Mouse (Mus musculus): Measurements from ENCODE around the gene Foxred1. TPM values are rescaled to one million over a fixed set of nuclear protein-coding genes. Genes with fewer than 3 reads are reported as not detected.

The Foxred1 gene
- total and polyA plus RNA-seq, 2 experiments = 28.9 to 31.8 TPM

DNA sequence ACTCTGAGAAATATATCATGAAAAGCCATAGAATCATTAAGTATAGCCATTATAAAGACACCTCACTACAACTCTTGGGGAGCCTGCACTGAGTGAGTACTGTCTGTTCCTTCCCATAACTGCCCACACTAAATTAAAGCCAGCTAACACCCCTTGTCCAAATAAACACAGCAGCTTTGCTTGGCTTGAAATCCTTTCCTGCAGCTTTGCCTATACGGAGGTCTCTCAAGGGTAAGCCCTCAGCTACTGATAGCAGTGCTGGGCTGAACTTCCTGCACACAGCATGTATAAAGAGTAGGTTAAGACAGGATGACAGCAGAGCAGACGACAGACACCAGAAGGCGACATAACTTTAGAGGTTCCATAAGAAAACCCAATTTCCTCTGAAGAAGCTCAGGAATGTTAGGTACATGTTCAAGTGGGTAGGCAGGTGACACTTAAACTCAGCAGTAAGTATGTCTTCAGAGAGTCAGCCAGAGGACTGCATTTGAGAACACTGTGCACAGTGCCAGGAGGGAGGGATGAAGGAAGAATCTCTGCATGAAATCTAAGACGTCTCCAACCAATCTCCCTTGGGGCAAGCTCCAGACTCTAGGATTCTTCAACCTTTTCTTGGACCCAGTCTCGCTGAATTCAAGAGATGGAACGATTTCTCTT lies 28.2 kb upstream of the Foxred1 start:
- no peak overlapping the region for H3K27ac ChIP-seq (replicated peaks; ENCODE audit: insufficient read depth, low read depth, low read length)
- no peaks in the 10 kb centered on the region for H3K79me2 ChIP-seq (ENCODE audit: control insufficient read depth, insufficient read depth, low read length)
- peaks cover 9% of the 10 kb centered on the region for H3K36me3 ChIP-seq (ENCODE audit: control insufficient read depth, insufficient read depth, low read length)
- no peak for DNase-seq (ENCODE audit: extremely low read depth, low read depth, low spot score)
- WGBS = 73% methylated on average over 6 of the region's 6 CpGs
- no peaks in the 10 kb centered on the region; the same call in 1 of the 2 replicates for H3K4me1 ChIP-seq (ENCODE audit: control insufficient read depth, insufficient read depth, low read length)
- H3K27me3 ChIP-seq (ENCODE audit: control insufficient read depth, insufficient read depth, low read length) = no peaks in the 10 kb centered on the region
- H3K4me3 ChIP-seq (ENCODE audit: insufficient read depth, low read depth, low read length) = no peak overlapping the region
- TF ChIP-seq CTCF (IDR thresholded peaks at IDR 0.05; ENCODE audit: low read depth, low read length) (no peak), POLR2A (IDR thresholded peaks at IDR 0.05; ENCODE audit: extremely low read depth, insufficient read depth, low read length) (no peak)
- no peak overlapping the region for H3K9ac ChIP-seq (ENCODE audit: low read depth, low read length)

DNA sequence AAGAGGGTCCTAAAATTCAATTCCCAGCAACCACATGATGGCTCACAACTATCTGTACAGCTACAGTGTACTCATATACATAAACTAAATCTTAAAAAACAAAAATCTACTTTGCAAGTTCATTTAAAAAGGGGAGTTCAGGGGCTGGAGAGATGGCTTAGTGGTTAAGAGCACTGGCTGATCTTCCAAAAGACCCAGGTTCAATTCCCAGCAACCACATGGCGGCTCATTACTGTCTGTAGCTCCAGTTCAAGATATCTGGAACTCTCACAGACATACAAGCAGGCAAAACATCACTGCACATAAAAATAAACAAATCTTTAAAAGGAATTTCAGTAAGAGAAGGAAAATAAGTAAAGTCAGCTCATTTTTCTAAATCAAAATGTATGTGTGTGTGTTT lies 27.5 kb upstream of the Foxred1 start:
- no peaks in the 10 kb centered on the region for H3K27me3 ChIP-seq (ENCODE audit: control insufficient read depth, insufficient read depth, low read length)
- H3K4me1 ChIP-seq (ENCODE audit: control insufficient read depth, insufficient read depth, low read length) = no peaks in the 10 kb centered on the region; the same call in 1 of the 2 replicates
- no peaks in the 10 kb centered on the region for H3K79me2 ChIP-seq (ENCODE audit: control insufficient read depth, insufficient read depth, low read length)
- no peak overlapping the region for H3K9ac ChIP-seq (ENCODE audit: low read depth, low read length)
- DNase-seq (ENCODE audit: extremely low read depth, low read depth, low spot score) = no peak
- TF ChIP-seq POLR2A (IDR thresholded peaks at IDR 0.05; ENCODE audit: extremely low read depth, insufficient read depth, low read length) (no peak), CTCF (IDR thresholded peaks at IDR 0.05; ENCODE audit: low read depth, low read length) (no peak)
- peaks cover 13% of the 10 kb centered on the region for H3K36me3 ChIP-seq (ENCODE audit: control insufficient read depth, insufficient read depth, low read length)
- WGBS = 95% methylated on average over 1 of the region's 1 CpGs
- no peak overlapping the region for H3K4me3 ChIP-seq (ENCODE audit: insufficient read depth, low read depth, low read length)
- H3K27ac ChIP-seq (replicated peaks; ENCODE audit: insufficient read depth, low read depth, low read length) = no peak overlapping the region

DNA sequence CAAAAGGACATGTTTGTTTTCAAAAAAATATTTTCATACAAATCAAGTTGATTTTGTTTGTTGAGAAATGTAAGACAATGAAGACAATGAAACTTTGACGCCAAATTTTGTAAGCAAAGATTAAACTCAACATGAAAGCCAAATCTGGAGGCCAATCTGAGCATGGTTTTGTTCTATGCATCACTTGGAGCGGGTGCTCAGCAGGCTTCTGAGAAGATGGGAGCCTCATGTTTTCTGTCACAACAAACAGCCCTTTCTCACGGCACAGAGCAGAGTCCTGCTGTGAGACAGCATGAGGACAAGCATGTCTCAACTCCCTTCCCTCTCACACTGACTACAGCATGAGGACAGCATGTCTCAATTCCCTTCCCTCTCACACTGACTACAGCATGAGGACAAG lies 25.1 kb upstream of the Foxred1 start:
- Histone ChIP-seq H3K27ac (replicated peaks; ENCODE audit: insufficient read depth, low read depth, low read length) (no peak overlapping the region), H3K79me2 (ENCODE audit: control insufficient read depth, insufficient read depth, low read length) (no peaks in the 10 kb centered on the region), H3K4me3 (ENCODE audit: insufficient read depth, low read depth, low read length) (no peak overlapping the region), H3K4me1 (ENCODE audit: control insufficient read depth, insufficient read depth, low read length) (no peaks in the 10 kb centered on the region; the same call in 1 of the 2 replicates), H3K27me3 (ENCODE audit: control insufficient read depth, insufficient read depth, low read length) (no peaks in the 10 kb centered on the region), H3K9ac (ENCODE audit: low read depth, low read length) (no peak overlapping the region), H3K36me3 (ENCODE audit: control insufficient read depth, insufficient read depth, low read length) (peaks cover 25% of the 10 kb centered on the region)
- TF ChIP-seq POLR2A (IDR thresholded peaks at IDR 0.05; ENCODE audit: extremely low read depth, insufficient read depth, low read length) = no peak
- TF ChIP-seq CTCF (IDR thresholded peaks at IDR 0.05; ENCODE audit: low read depth, low read length) = no peak
- no peak for DNase-seq (ENCODE audit: extremely low read depth, low read depth, low spot score)
- WGBS = 87% methylated on average over 3 of the region's 3 CpGs

DNA sequence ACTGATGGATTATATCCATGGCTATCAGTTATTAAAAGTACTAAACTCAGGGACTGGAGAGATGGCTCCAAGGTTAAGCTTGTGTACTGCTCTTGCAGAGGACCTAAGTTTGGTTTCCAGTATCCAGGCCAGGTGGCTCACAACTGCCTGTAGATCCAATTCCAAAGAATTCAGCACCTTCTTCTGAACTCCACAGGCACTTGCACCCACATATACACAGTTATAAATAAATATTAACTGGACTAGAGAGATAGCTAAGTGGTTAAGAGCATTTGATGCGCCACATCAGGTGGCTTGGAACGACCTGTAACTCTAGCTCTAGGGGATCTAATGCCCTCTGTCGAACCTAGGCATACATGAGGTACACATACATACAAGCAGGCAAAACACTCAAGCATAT lies 17.8 kb upstream of the Foxred1 start:
- peaks cover 4% of the 10 kb centered on the region; the same call in 1 of the 2 replicates for H3K4me1 ChIP-seq (ENCODE audit: control insufficient read depth, insufficient read depth, low read length)
- H3K27me3 ChIP-seq (ENCODE audit: control insufficient read depth, insufficient read depth, low read length) = no peaks in the 10 kb centered on the region
- H3K27ac ChIP-seq (replicated peaks; ENCODE audit: insufficient read depth, low read depth, low read length) = no peak overlapping the region
- no peak for DNase-seq (ENCODE audit: extremely low read depth, low read depth, low spot score)
- no peaks in the 10 kb centered on the region for H3K79me2 ChIP-seq (ENCODE audit: control insufficient read depth, insufficient read depth, low read length)
- TF ChIP-seq CTCF (IDR thresholded peaks at IDR 0.05; ENCODE audit: low read depth, low read length) = no peak
- H3K9ac ChIP-seq (ENCODE audit: low read depth, low read length) = no peak overlapping the region
- H3K4me3 ChIP-seq (ENCODE audit: insufficient read depth, low read depth, low read length) = no peak overlapping the region
- WGBS = 94% methylated on average over 3 of the region's 3 CpGs
- peaks cover 16% of the 10 kb centered on the region for H3K36me3 ChIP-seq (ENCODE audit: control insufficient read depth, insufficient read depth, low read length)

DNA sequence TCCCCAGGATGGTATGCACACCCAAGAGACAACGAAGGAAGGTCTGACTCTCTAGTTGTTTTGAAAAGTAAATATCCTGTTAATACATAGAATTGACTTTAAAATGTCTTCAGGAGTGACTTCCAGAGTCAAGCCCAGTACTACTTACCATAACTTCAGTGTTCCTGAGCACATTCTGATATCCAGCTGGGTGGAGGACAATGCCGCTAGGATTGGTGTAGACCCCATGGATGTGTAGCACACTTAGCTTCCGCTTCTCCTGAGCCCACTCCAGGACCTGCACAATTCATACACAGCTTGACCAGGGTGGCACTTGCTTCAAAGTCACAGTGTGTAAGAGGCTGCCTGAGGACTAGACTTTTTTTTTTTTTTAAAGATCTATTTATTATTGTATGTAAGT lies 12.6 kb upstream of the Foxred1 start:
- H3K27ac ChIP-seq (replicated peaks; ENCODE audit: insufficient read depth, low read depth, low read length) = no peak overlapping the region
- TF ChIP-seq POLR2A (IDR thresholded peaks at IDR 0.05; ENCODE audit: extremely low read depth, insufficient read depth, low read length) (no peak), CTCF (IDR thresholded peaks at IDR 0.05; ENCODE audit: low read depth, low read length) (no peak)
- H3K27me3 ChIP-seq (ENCODE audit: control insufficient read depth, insufficient read depth, low read length) = no peaks in the 10 kb centered on the region
- H3K9ac ChIP-seq (ENCODE audit: low read depth, low read length) = no peak overlapping the region
- no peaks in the 10 kb centered on the region for H3K79me2 ChIP-seq (ENCODE audit: control insufficient read depth, insufficient read depth, low read length)
- DNase-seq (ENCODE audit: extremely low read depth, low read depth, low spot score) = no peak
- WGBS = 97% methylated on average over 3 of the region's 3 CpGs
- H3K36me3 ChIP-seq (ENCODE audit: control insufficient read depth, insufficient read depth, low read length) = peaks cover 20% of the 10 kb centered on the region
- H3K4me3 ChIP-seq (ENCODE audit: insufficient read depth, low read depth, low read length) = no peak overlapping the region
- H3K4me1 ChIP-seq (ENCODE audit: control insufficient read depth, insufficient read depth, low read length) = peaks cover 4% of the 10 kb centered on the region; the same call in 1 of the 2 replicates

DNA sequence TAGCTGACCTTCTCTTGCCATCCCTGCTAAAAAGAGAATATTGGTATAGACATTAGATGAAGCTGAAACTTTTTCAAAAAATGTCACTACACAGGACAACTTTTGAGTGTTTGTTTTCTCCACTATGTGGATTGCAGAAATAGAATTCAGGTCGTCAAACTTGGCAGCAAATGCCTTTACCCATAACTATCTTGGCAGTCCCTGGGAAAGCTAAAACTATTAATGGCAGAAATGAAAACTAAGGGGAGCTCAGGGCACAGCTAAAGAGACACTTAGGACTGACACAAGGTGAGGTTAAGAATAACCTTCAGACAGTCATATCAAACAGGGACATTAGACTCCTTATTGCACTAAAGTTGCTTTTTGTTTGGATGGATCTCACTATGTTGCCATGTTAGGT lies 7.1 kb upstream of the Foxred1 start:
- H3K9ac ChIP-seq (ENCODE audit: low read depth, low read length) = no peak overlapping the region
- no peak overlapping the region for H3K27ac ChIP-seq (replicated peaks; ENCODE audit: insufficient read depth, low read depth, low read length)
- no peaks in the 10 kb centered on the region for H3K4me1 ChIP-seq (ENCODE audit: control insufficient read depth, insufficient read depth, low read length)
- no peak for TF ChIP-seq POLR2A (IDR thresholded peaks at IDR 0.05; ENCODE audit: extremely low read depth, insufficient read depth, low read length)
- TF ChIP-seq CTCF (IDR thresholded peaks at IDR 0.05; ENCODE audit: low read depth, low read length) = no peak
- H3K27me3 ChIP-seq (ENCODE audit: control insufficient read depth, insufficient read depth, low read length) = no peaks in the 10 kb centered on the region
- 14% methylated on average over 1 of the region's 1 CpGs for WGBS
- H3K4me3 ChIP-seq (ENCODE audit: insufficient read depth, low read depth, low read length) = no peak overlapping the region
- H3K36me3 ChIP-seq (ENCODE audit: control insufficient read depth, insufficient read depth, low read length) = peaks cover 64% of the 10 kb centered on the region
- no peak for DNase-seq (ENCODE audit: extremely low read depth, low read depth, low spot score)
- H3K79me2 ChIP-seq (ENCODE audit: control insufficient read depth, insufficient read depth, low read length) = no peaks in the 10 kb centered on the region

Data from liver, adult 2 months (tissue).